ENCODE assay signal across 8 mouse cellular contexts in genomic region chr4:103313587-103314525, GRCm38 (mm10). TPM values are rescaled to one million over a fixed set of nuclear protein-coding genes. Genes with fewer than 3 reads are reported as not detected.
A peak's percentile ranks its signal among the peaks of the same experiment; 100 is the strongest.
DNase-seq lines count a peak whose midpoint lies in the region; ATAC-seq lines count a peak whose summit lies in the region.

Gene Oma1 (plus strand): TSS chr4:103313812.

- H3K27me3 ChIP-seq in hindbrain, embryonic 15.5 days: no peaks in the 10 kb centered on the region

- peaks cover 11% of the 10 kb centered on the region for H3K4me1 ChIP-seq in hindbrain, embryonic 15.5 days (replicated peaks)

- H3K9me3 ChIP-seq in hindbrain, embryonic 15.5 days: no peaks in the 10 kb centered on the region

- ATAC-seq in hindbrain, embryonic 15.5 days (ENCODE audit: low FRiP score, low read depth): peak; percentile 99

- peak within 1 kb of the TSS; percentile 73 for H3K4me3 ChIP-seq in hindbrain, embryonic 15.5 days

- WGBS in hindbrain, embryonic 15.5 days: under 1% methylated on average over 39 of the region's 61 CpGs

- H3K27ac ChIP-seq in hindbrain, embryonic 15.5 days (replicated peaks): peak within 1 kb of the TSS; percentile 96

- peak; percentile 97 for DNase-seq in T-cell, adult 2 months (ENCODE audit: low spot score)
- peak; percentile 99 to 100 for DNase-seq in cerebellum, postnatal 36 days
- DNase-seq in frontal cortex, postnatal 36 days (ENCODE audit: low spot score in 2 of 2): peak; percentile 96
- peak; percentile 94 for DNase-seq in left cerebral cortex, adult 11 months (ENCODE audit: low spot score)
- DNase-seq in lung, postnatal 4 days: peak; percentile 99
- DNase-seq in retina, postnatal 7 days (ENCODE audit: low read depth, low spot score): peak; percentile 98
- DNase-seq in urinary bladder, adult 2 months (ENCODE audit: low spot score): peak; percentile 96

- H3K9ac ChIP-seq in hindbrain, embryonic 15.5 days: peak within 1 kb of the TSS; percentile 67

- peak within 1 kb of the TSS; percentile 76 for H3K4me2 ChIP-seq in hindbrain, embryonic 15.5 days

- no peaks in the 10 kb centered on the region for H3K36me3 ChIP-seq in hindbrain, embryonic 15.5 days

RNA-seq across cellular contexts. Expression of gene Oma1, which starts in this region (rescaled TPM):
- 9.2 and 10.3 TPM in 2 replicates for polyA plus RNA-seq in hindbrain, embryonic 15.5 days (2015; fragmentation: Nextera tagmentation; extraction: Ambion mirVana)
- polyA plus RNA-seq in urinary bladder, adult 2 months (2012; rRNA removed): 19.2 and 22.3 TPM in 2 replicates

Comparison
In these comparisons a context has a peak if more than half of its experiments do, and no peak if none do; other contexts are left out.
1. Peak in every context shown above with its lines: DNase-seq, ATAC-seq, H3K4me3 ChIP-seq and H3K27ac ChIP-seq.